Mouse (Mus musculus): ENCODE measurements around the gene Spns2.
A peak's percentile ranks its signal among the peaks of the same experiment; 100 is the strongest.
"Not testable (repeated sequence)": the region's sequence is repeated elsewhere in the genome, so short reads cannot be mapped to it uniquely, and the experiment has no call there.

The Spns2 gene

GRCm38 (mm10) chr11:72434963-72435693 is 54.6 kb downstream of the Spns2 start, which contains the start of gene Ggt6:
Gene Ggt6 (plus strand): TSS chr11:72435526.
- peak; percentile 54 to 70 for DNase-seq

GRCm38 (mm10) chr11:72430311-72431068 is 59.2 kb downstream of the Spns2 start:
- not testable (repeated sequence) for DNase-seq

- DNase-seq: peak; percentile 81 to 85
Measured at GRCm38 (mm10) chr11:72429288-72429690, 60.4 kb downstream of the Spns2 start.

GRCm38 (mm10) chr11:72428694-72429093 is 61.0 kb downstream of the Spns2 start:
- DNase-seq: peak; percentile 92 to 94

- no peak for DNase-seq
Measured at GRCm38 (mm10) chr11:72426884-72427283, 62.8 kb downstream of the Spns2 start.

- no peak for DNase-seq
Measured at GRCm38 (mm10) chr11:72425201-72425600, 64.5 kb downstream of the Spns2 start.

GRCm38 (mm10) chr11:72423686-72424085 is 66.0 kb downstream of the Spns2 start:
- no peak for DNase-seq

- DNase-seq: no peak
Measured at GRCm38 (mm10) chr11:72421518-72422278, 68.0 kb downstream of the Spns2 start.

GRCm38 (mm10) chr11:72420460-72421122 is 69.1 kb downstream of the Spns2 start:
- DNase-seq: no peak

- DNase-seq: no peak
Measured at GRCm38 (mm10) chr11:72419006-72419405, 70.7 kb downstream of the Spns2 start.

- peak; percentile 50 to 73 for DNase-seq
Measured at GRCm38 (mm10) chr11:72418227-72418626, 71.5 kb downstream of the Spns2 start.

GRCm38 (mm10) chr11:72417376-72417775 is 72.3 kb downstream of the Spns2 start:
- DNase-seq: no peak

- no peak for DNase-seq
Measured at GRCm38 (mm10) chr11:72416666-72417065, 73.0 kb downstream of the Spns2 start.

- no peak for DNase-seq
Measured at GRCm38 (mm10) chr11:72415155-72415554, 74.5 kb downstream of the Spns2 start.

- peak in 1 of 2 experiments; percentile 61 for DNase-seq
Measured at GRCm38 (mm10) chr11:72413601-72414190, 76.0 kb downstream of the Spns2 start.

GRCm38 (mm10) chr11:72413016-72413415 is 76.7 kb downstream of the Spns2 start:
- no peak for DNase-seq

GRCm38 (mm10) chr11:72411945-72412344 is 77.8 kb downstream of the Spns2 start:
- no peak for DNase-seq

GRCm38 (mm10) chr11:72411093-72411921 is 78.4 kb downstream of the Spns2 start, which contains the start of gene Smtnl2:
Gene Smtnl2 (minus strand): TSS chr11:72411713.
- peak; percentile 95 to 97 for DNase-seq

GRCm38 (mm10) chr11:72410521-72411092 is 79.1 kb downstream of the Spns2 start:
- peak; percentile 76 to 86 for DNase-seq

GRCm38 (mm10) chr11:72409649-72410385 is 79.9 kb downstream of the Spns2 start:
- peak in 1 of 2 experiments; percentile 34 for DNase-seq
